Mouse (Mus musculus) liver, embryonic 16.5 days (tissue): ENCODE results near the gene Sh3tc1. TPM values are rescaled to one million over a fixed set of nuclear protein-coding genes. Genes with fewer than 3 reads are reported as not detected.

ENCODE experiments used
- ATAC-seq: fragments of 200-750 bp; cut with Nextera tagmentation; 2 replicates; pipeline ENCODE4 v1.8.0; 2017; ENCODE audit warnings: low read depth, mild to moderate bottlenecking, moderate number of reproducible peaks, moderate library complexity
- H3K27ac ChIP-seq: fragments of 300-500 bp; sonication (generic); 2 replicates; pipeline ENCODE4 v1.5.1; 2014; ENCODE audit warnings: mild to moderate bottlenecking, low read length
- H3K27me3 ChIP-seq: fragments of 300-500 bp; sonication (generic); 2 replicates; pipeline ENCODE4 v1.6.1; 2014; ENCODE audit warnings: low read depth, low read length, mixed read lengths; ENCODE audit not compliant: control insufficient read depth, insufficient read depth
- H3K36me3 ChIP-seq: fragments of 300-500 bp; sonication (generic); 2 replicates; pipeline ENCODE4 v1.6.1; 2014; ENCODE audit warnings: mild to moderate bottlenecking; ENCODE audit not compliant: control insufficient read depth, insufficient read depth
- H3K4me1 ChIP-seq: fragments of 300-500 bp; sonication (generic); 2 replicates; pipeline ENCODE4 v1.6.1; 2014; ENCODE audit warnings: low read depth, low read length, mixed read lengths; ENCODE audit not compliant: control insufficient read depth
- H3K4me2 ChIP-seq: fragments of 300-500 bp; sonication (generic); 2 replicates; pipeline ENCODE4 v1.6.1; 2014; ENCODE audit warnings: low read depth, low read length, mixed read lengths
- H3K4me3 ChIP-seq: fragments of 300-500 bp; sonication (generic); 2 replicates; pipeline ENCODE4 v1.5.1; 2014; ENCODE audit warnings: low read depth, mild to moderate bottlenecking, low read length
- H3K9ac ChIP-seq: fragments of 300-500 bp; sonication (generic); 2 replicates; pipeline ENCODE4 v1.6.1; 2014; ENCODE audit warnings: low read depth, low read length
- H3K9me3 ChIP-seq: fragments of 300-500 bp; sonication (generic); replicated peaks from 2 replicates; pipeline ENCODE4 v1.6.1; 2016; ENCODE audit warnings: low read length; ENCODE audit not compliant: control insufficient read depth
- WGBS: fragments of 180-500 bp; shearing (Covaris S2); extraction: QIAGEN DNeasy Blood & Tissue Kit; methylation state at CpG from one replicate; pipeline ENCODE4 v1.1.7; 2014; ENCODE audit not compliant: insufficient replicate concordance; 5-methylcytosine and 5-hydroxymethylcytosine counted together
- polyA plus RNA-seq: library from polyadenylated mRNA; unstranded; fragments of >200 nt; fragmentation: Nextera tagmentation; extraction: Ambion mirVana; gene quantifications from 2 replicates; pipeline ENCODE4 v1.2.1, GENCODE M21; 2015

The Sh3tc1 gene
- polyA plus RNA-seq, 1 experiment from 2014 or later, result 3.2 TPM

- H3K27ac ChIP-seq, result no peak overlapping the region
- H3K36me3 ChIP-seq, result no peaks in the 10 kb centered on the region
- H3K4me2 ChIP-seq, result no peak overlapping the region
- no peak for ATAC-seq
- H3K4me1 ChIP-seq, result no peaks in the 10 kb centered on the region; the same call in 1 of the 2 replicates
- H3K9me3 ChIP-seq, result no peaks in the 10 kb centered on the region
- no peaks in the 10 kb centered on the region for H3K27me3 ChIP-seq
- H3K9ac ChIP-seq, result no peak overlapping the region
- H3K4me3 ChIP-seq, result no peak overlapping the region
- 60% methylated on average over 2 of the region's 2 CpGs for WGBS
These were observed 6.3 kb downstream of the Sh3tc1 start for GRCm38 (mm10) chr5:35733523-35733922.

DNA sequence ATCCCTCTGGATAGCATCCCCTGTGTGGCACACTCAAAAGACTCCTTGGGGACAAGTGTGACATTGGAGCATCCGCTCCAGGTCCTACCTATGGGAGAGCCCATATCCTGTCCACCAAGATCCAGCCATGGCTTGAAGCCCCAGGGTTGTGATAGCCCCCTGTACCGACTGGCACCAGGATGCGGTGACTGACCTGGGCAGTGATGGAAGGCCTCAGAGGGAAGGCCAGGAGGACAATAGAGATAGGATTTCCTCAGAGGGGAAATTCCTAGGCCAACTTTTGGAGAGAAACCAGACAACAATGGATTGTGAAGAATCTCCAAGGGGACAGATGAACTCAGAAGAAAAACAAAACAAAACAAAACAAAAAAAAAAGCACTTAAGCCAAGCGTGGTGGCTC lies 8.8 kb downstream of the Sh3tc1 start:
- no peak overlapping the region for H3K4me3 ChIP-seq
- H3K27ac ChIP-seq, result no peak overlapping the region
- no peak for ATAC-seq
- WGBS, result 64% methylated on average over 4 of the region's 4 CpGs
- H3K4me2 ChIP-seq, result no peak overlapping the region
- H3K4me1 ChIP-seq, result no peaks in the 10 kb centered on the region
- H3K9ac ChIP-seq, result no peak overlapping the region
- no peaks in the 10 kb centered on the region for H3K9me3 ChIP-seq
- H3K27me3 ChIP-seq, result no peaks in the 10 kb centered on the region
- H3K36me3 ChIP-seq, result no peaks in the 10 kb centered on the region

GRCm38 (mm10) chr5:35730552-35730951 lies 9.2 kb downstream of the Sh3tc1 start:
- no peaks in the 10 kb centered on the region for H3K36me3 ChIP-seq
- H3K9me3 ChIP-seq, result no peaks in the 10 kb centered on the region
- no peak overlapping the region for H3K9ac ChIP-seq
- H3K4me3 ChIP-seq, result no peak overlapping the region
- H3K27ac ChIP-seq, result no peak overlapping the region
- H3K27me3 ChIP-seq, result no peaks in the 10 kb centered on the region
- no peak overlapping the region for H3K4me2 ChIP-seq
- no peak for ATAC-seq
- 33% methylated on average over 1 of the region's 1 CpGs for WGBS
- no peaks in the 10 kb centered on the region for H3K4me1 ChIP-seq

- no peaks in the 10 kb centered on the region for H3K9me3 ChIP-seq
- no peak overlapping the region for H3K9ac ChIP-seq
- 58% methylated on average over 3 of the region's 3 CpGs for WGBS
- H3K4me2 ChIP-seq, result no peak overlapping the region
- H3K4me1 ChIP-seq, result no peaks in the 10 kb centered on the region
- ATAC-seq, result peak; percentile 28
- no peak overlapping the region for H3K4me3 ChIP-seq
- H3K27me3 ChIP-seq, result no peaks in the 10 kb centered on the region
- no peaks in the 10 kb centered on the region for H3K36me3 ChIP-seq
- H3K27ac ChIP-seq, result no peak overlapping the region; the same call in 1 of the 2 replicates
These were observed 9.9 kb downstream of the Sh3tc1 start for GRCm38 (mm10) chr5:35729844-35730243.

- 6% methylated on average over 11 of the region's 11 CpGs for WGBS
- Histone ChIP-seq H3K27me3 (no peaks in the 10 kb centered on the region), H3K27ac (peak overlapping the region; percentile 61), H3K4me1 (no peaks in the 10 kb centered on the region), H3K9me3 (no peaks in the 10 kb centered on the region), H3K36me3 (no peaks in the 10 kb centered on the region), H3K9ac (peak overlapping the region; percentile 27; the same call in 1 of the 2 replicates), H3K4me3 (peak overlapping the region; percentile 47), H3K4me2 (0 out of 2 replicates have a peak overlapping the region, but pooled peaks have one; percentile 29)
- peak; percentile 70 for ATAC-seq
These were observed 10.8 kb downstream of the Sh3tc1 start for GRCm38 (mm10) chr5:35728957-35729460.

DNA sequence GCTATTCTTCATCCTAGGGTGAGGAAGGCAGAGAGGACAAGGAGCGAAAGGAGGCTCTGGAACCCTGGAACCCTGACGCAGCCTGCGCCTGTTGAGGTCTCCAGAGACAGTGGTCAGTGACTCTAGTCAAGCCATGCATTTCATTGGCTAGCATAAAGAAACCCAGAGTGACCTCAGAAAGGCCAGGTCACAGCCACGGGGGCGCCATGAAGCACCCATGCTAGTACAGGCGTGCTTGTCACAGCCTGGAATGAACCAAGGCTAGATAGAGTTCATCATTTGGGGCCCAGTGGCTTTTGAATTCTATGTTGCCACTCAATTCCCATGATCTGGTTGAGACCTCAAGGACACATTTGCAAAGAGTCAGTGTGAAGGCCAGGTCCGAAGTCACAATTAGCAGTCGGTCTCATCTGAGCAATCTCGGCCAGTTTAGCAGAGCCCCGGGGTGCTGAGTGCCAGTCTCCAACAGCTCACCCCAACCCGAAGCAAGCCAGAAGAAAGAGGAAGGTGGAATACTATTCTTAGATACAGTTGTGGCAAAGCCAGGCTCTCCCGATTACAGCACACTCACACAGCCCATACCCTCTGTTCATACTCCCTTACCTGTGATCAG lies 11.3 kb downstream of the Sh3tc1 start:
- H3K4me3 ChIP-seq, result peak overlapping the region; percentile 47
- H3K4me1 ChIP-seq, result no peaks in the 10 kb centered on the region
- H3K4me2 ChIP-seq, result peak overlapping the region; percentile 29
- no peaks in the 10 kb centered on the region for H3K9me3 ChIP-seq
- 29% methylated on average over 12 of the region's 12 CpGs for WGBS
- no peaks in the 10 kb centered on the region for H3K27me3 ChIP-seq
- H3K27ac ChIP-seq, result peak overlapping the region; percentile 61
- no peak for ATAC-seq
- no peaks in the 10 kb centered on the region for H3K36me3 ChIP-seq
- peak overlapping the region; percentile 27; the same call in 1 of the 2 replicates for H3K9ac ChIP-seq

DNA sequence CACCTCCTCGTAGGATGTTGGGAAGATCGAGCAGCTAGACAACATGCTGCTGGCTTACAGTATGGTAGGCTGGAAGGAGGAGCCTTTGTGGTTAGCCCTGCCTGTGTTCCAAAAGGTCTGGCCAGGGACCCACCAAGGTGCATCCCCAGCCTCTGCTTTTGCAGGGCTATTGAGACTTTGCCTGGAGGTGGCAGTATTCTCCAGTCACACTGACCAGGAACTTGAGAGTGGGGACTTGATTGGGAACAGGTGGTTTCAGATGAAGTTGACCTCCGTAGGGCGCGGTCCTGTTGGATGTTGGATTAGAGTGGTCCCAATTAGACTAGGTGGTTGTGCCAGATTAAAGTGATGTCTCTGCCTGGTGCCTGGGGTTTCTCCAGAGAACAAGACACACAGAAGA lies 12.3 kb downstream of the Sh3tc1 start:
- peak overlapping the region; percentile 29 for H3K4me2 ChIP-seq
- H3K9ac ChIP-seq, result no peak overlapping the region

GRCm38 (mm10) chr5:35725840-35726239 lies 13.9 kb downstream of the Sh3tc1 start:
- no peak for ATAC-seq
- Histone ChIP-seq H3K4me2 (no peak overlapping the region), H3K36me3 (no peaks in the 10 kb centered on the region), H3K9ac (no peak overlapping the region), H3K4me1 (no peaks in the 10 kb centered on the region), H3K9me3 (no peaks in the 10 kb centered on the region), H3K27me3 (no peaks in the 10 kb centered on the region), H3K27ac (no peak overlapping the region), H3K4me3 (no peak overlapping the region)
- 51% methylated on average over 3 of the region's 3 CpGs for WGBS

More for the DNA sequence above, 12.3 kb downstream of the Sh3tc1 start:
- Histone ChIP-seq H3K9me3 (no peaks in the 10 kb centered on the region), H3K4me1 (no peaks in the 10 kb centered on the region), H3K27me3 (no peaks in the 10 kb centered on the region), H3K4me3 (0 out of 2 replicates have a peak overlapping the region, but pooled peaks have one; percentile 5), H3K36me3 (no peaks in the 10 kb centered on the region), H3K27ac (no peak overlapping the region)
- no peak for ATAC-seq
- 56% methylated on average over 5 of the region's 5 CpGs for WGBS

DNA sequence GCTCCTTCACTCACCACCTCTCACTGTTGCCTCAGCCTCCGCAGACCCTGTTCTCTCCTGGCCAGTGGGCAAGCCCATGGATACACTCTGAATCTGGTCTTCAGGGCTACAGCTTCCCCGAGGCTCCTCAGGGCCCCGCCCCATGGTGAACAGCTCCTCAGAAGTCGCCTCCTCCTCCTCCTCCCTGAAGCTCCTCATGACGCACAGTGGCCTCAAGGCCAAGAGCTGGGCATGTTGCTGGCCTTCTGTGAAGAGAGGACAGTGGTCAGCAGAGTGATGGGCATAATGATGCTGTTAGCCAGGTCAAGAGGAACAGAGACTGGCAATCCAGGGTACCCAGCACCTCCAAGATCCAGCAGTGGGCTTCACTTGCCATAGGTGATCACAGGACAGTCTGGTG lies 15.9 kb downstream of the Sh3tc1 start:
- Histone ChIP-seq H3K4me3 (no peak overlapping the region), H3K27ac (no peak overlapping the region), H3K4me2 (no peak overlapping the region), H3K4me1 (no peaks in the 10 kb centered on the region), H3K9me3 (no peaks in the 10 kb centered on the region), H3K36me3 (no peaks in the 10 kb centered on the region), H3K9ac (no peak overlapping the region), H3K27me3 (no peaks in the 10 kb centered on the region)
- ATAC-seq, result no peak
- WGBS, result 56% methylated on average over 5 of the region's 5 CpGs
